Mouse (Mus musculus) layer of hippocampus, adult 8-10 months (tissue): ENCODE data around the gene Ptgis. TPM values are rescaled to one million over a fixed set of nuclear protein-coding genes. Genes with fewer than 3 reads are reported as not detected.

Experiments
- DNase-seq, 2 experiments: peaks; one replicate each; pipeline ENCODE4 v3.0.0; 2022; ENCODE audit warnings: low spot score in 2 of 2
- total RNA-seq, 4 experiments: library from RNA; stranded (reverse); gene quantifications; 2 replicates each; pipeline ENCODE4 v1.2.4; 2022

The Ptgis gene
- total RNA-seq, 4 experiments from 2014 or later = 1.7 to 2.2 (median 1.7) TPM

DNA sequence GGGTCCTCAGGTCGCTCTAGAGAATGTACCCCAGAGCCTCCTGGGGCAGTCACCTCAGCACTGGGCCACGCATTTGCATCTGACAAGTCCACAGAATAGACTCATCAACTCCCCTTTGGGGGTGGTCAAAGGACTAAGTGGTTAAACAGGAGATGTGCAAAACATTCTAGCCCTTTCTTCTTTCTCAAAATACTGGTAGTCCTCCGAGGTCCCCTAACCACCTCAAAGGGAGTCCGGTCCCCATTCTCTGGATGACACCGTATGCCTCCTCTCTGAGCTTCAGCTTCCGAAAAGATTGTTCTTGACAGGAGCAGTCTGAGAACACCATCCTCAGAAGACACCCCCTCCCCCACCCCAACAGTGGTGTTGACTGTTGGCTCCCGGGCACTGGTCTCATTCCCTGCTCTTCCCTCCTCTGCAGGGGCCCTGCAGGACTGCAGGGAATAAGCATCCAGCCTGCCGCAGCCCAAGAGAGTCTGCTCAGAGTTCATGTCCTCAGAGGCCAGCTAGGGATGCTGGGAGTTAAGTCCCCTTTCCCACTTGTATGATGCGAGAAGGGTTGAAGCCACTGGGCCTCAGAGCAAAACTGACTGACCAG, 84.2 kb downstream of the Ptgis start:
- DNase-seq = no peak

DNA sequence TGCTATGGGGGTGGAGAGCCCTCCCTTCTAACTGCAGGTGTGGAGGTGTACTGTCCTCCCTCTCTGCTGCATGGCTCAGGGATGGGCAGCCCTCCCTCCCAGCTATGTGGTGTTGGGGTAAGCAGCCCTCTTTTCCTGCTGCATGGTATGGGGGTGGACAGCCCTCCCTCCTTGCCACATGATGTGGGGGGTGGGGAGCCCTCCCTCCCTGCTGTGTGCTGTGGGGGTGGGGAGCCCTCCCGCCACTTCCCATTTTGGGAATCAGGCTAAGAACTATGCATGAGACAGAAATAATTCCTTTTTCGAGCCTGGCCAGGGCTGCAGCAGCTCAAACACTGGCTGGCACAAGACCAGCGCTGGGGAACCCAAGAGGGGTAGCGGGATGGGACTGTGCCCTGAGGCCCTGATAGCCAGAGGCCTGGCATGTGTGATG, 84.8 kb downstream of the Ptgis start:
- peak in 1 of 2 experiments; percentile 29 for DNase-seq

DNA sequence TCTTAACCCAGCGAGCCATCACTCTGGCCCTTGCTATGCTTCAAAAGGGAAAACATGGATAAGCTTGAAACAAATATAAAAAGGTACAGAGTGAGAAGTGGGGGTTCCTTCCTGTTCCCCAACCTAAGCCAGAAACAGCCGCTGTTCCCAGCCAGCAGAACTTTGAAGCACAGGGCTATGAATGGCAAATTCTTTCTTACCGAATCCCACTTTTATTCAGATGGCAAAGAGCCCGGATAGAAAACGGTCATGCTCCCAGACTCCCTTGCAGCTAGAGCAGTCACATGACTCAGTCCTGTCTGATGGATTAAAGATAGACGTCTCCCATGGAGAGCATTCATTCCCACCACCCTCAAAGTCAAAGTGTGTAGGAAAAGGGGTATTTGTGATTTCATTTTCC, 89.5 kb downstream of the Ptgis start:
- no peak for DNase-seq

DNA sequence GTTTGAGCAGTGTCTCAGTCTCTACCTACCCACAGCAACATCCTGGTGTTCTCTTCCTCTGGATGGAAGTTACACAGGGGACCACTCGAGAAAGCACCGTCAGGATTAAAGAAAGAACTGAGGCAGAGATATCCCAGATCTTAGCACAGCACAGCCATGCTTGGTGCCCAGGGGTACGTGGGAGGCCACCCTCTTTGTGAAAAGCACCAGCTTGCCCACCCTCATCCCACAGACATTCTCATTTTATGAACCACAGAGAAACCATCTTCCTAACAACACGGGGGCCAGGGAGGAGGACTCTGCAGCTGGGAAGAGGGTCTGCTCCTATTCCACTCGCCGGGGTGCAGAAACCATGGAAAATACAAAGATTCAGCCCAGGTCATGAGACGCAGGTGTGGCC, 90.3 kb downstream of the Ptgis start:
- no peak for DNase-seq

DNA sequence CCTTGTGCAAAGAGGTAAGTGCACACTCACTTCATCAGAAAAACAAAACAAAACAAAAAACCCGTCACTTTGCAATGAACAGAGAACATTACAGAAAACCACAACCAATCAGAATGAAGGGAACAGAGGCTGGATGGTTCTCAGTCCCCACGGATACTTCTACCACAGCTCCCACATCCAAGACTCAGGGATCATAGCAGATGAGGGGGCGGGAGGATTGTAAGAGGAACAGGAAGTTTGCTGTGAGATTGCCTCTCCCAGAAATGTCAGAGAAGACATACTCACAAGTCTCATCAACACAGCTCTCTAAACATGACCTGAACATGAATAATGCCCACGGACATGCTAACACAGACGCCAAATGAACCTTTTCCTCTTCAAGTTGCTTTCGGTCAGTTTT, 91.4 kb downstream of the Ptgis start:
- DNase-seq = no peak

DNA sequence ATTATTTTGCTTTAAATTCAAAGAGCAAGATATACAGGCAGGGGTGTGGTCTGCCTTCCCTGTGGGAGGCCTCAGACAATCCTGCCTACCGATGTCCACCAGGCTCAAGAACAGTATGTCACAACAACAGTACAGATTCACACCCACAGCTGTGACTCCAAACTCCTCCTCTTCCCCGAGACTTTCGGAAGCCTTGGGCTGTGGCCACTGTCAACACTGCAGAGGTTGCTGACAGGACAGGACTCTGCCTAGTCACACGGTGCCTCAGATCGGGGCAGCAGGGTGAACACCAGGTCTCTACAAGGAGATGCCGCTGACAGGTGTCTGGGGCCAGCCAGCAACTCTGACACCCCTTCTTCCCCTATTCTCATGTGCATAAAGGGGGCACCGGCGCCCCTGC, 92.7 kb downstream of the Ptgis start:
- no peak for DNase-seq

DNA sequence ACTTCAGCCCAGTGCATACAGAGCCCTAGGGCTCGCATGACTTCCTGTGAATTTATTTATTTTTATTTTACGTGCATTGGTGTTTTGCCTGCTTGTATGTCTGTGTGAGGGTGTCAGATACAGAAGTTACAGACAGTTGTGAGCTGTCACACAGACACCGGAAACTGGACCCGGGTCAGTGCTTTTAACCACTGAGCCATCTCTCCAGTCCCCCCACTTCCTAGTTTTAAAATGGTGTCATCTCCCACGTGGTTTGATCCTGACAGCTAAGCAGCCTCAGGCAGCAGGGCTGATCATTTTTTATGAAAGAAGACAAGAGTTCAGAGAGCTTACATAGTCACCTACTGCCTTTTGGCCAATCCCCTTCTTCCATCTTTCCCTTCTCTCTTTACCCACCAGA, 94.5 kb downstream of the Ptgis start:
- DNase-seq = no peak

DNA sequence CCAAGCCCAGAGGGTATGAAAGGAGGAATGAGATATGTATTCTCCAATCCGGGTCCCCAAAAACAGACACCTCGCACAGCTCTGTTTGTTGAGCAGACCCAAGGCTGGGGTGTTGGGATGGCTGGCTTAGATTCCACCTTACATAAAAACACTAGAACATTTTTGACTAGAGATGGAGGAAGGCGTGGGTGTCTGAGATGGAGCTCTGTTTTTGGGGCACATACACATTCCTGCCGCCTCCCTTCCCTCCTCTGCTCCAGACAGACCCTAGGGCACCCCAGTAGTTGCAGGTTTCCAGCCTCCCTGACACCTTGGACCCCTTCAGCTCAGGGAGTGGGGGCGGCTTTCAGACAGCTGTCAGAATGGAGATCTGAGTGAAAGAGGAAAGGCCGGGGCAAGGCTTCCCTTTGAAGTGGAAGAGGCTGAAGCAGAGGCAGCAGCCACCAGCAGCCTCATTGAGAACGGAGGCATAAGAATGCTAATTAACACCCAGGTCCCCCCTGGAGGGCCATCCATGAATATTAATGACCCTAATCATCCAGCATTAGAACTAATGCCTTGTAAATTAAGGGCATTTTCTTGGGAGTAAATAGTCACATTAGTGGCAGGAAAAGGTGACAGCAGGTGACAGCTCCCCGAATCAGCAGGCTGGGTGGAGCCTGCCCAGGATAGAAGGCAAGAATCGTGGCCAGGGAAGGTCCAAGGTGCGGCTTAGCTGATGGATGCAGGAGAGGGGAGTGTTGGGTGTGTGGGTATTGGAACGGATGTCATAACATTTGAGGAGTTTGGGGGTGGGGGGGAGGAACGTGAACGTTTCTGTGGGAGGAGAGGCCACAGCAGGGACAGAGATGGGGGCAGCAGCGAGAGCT, 95.7 kb downstream of the Ptgis start:
- DNase-seq = peak in 1 of 2 experiments; percentile 68

DNA sequence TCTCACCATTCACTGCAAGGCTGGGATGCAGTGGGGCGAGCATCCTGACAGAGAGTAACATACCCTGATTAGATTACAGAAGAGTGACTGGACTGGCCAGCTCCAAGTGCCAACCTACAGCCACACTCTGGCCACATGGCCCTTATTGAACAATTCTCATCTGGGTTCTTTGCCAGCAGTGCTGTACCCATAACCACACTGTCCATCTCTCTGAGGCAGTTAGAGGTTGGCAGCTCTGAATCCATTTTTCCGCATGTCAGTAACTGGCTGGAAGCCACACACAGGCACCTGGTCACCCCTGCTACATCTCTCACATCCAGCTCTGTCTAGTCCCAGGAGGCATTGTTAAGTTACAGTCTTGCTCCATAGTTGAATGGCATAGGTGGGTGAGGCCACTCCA, 96.5 kb downstream of the Ptgis start:
- no peak for DNase-seq

DNA sequence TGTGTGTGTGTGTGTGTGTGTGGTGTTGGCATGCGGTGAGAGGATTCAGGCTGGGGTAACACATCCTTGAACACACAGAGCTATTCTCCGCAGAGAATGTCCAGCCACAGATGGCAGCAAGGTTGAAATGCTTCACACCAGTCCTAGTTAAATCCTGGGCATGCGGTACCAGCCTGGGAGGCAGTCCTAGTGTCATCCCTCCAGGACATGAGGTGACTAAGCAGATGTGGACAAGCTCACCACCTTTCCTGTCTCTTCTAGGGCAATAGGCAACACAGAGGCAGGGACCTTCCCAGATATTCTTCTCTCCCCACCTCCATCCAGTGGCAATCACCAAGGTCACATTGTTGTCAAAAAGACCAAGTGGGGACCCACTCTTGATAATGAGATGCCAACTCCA, 98.1 kb downstream of the Ptgis start:
- no peak for DNase-seq

DNA sequence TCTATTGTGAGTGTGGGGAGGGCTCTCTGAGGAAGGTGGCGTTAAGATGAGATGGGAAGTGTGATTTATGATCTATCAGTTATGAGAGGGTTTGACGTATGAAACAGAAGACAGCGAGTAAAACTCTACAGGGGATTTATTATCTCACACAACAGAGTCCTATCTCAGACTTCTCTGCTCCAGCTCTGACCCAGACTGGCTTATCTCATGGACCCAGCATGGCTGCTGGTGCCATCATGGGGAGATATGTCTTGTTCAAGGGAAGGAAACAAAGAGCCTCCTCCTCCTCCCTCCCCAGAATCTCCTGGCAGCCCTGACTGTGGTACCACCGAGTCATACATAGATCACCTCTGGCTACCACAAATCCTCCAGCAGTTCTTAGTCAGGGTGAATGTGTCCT, 98.6 kb downstream of the Ptgis start:
- no peak for DNase-seq

Other genes starting within 250 kb of the Ptgis start
- gene Stau1, start 244.3 kb downstream of the Ptgis start, total RNA-seq = 10 to 100 TPM; 61.9 to 71.9 (median 68.0) TPM
- gene Ddx27, start 225.4 kb downstream of the Ptgis start, total RNA-seq = 10 to 100 TPM; 30.4 to 34.8 (median 33.5) TPM
- gene Znfx1, start 177.6 kb downstream of the Ptgis start, total RNA-seq = 10 to 100 TPM; 52.2 to 54.7 (median 52.5) TPM
- 100 to 1,000 TPM in 2 of 4 experiments, 10 to 100 TPM in 2; 90.7 to 118 (median 104) TPM for gene Kcnb1, start 50.4 kb downstream of the Ptgis start, total RNA-seq
- 10 to 100 TPM; 34.6 to 43.0 (median 39.7) TPM for gene B4galt5, start 108.6 kb upstream of the Ptgis start, total RNA-seq
- 10 to 100 TPM; 31.5 to 39.0 (median 35.7) TPM for gene Slc9a8, start 181.1 kb upstream of the Ptgis start, total RNA-seq